Mouse (Mus musculus) heart, adult 2 months (tissue): Measurements from ENCODE around the gene Gcnt2. TPM values are rescaled to one million over a fixed set of nuclear protein-coding genes. Genes with fewer than 3 reads are reported as not detected.
"Not testable (repeated sequence)": the region's sequence is repeated elsewhere in the genome, so short reads cannot be mapped to it uniquely, and the experiment has no call there.

Source experiments
- DNase-seq, 2 experiments: peaks; one replicate each; pipeline ENCODE4 v3.0.0; 2021
- H3K27ac ChIP-seq: fragments of 200-600 bp; 2 replicates; pipeline ENCODE4 v1.8.1; 2022
- H3K27me3 ChIP-seq: fragments of 200-500 bp; 2 replicates; pipeline ENCODE4 v1.6.1; 2012; ENCODE audit warnings: mild to moderate bottlenecking, low read length, inconsistent platforms, mixed read lengths; ENCODE audit not compliant: control insufficient read depth, insufficient read depth
- H3K36me3 ChIP-seq: fragments of 200-500 bp; 2 replicates; pipeline ENCODE4 v1.6.1; 2012; ENCODE audit warnings: low read length, inconsistent platforms; ENCODE audit not compliant: control insufficient read depth, insufficient read depth
- H3K4me1 ChIP-seq: fragments of 200-500 bp; 2 replicates; pipeline ENCODE4 v1.6.1; 2011; ENCODE audit warnings: low read length; ENCODE audit not compliant: control insufficient read depth, insufficient read depth
- H3K4me3 ChIP-seq: fragments of 200-600 bp; 2 replicates; pipeline ENCODE4 v1.8.1; 2022
- H3K79me2 ChIP-seq: fragments of 200-500 bp; replicated peaks from 2 replicates; pipeline ENCODE4 v1.6.1; 2012; ENCODE audit warnings: mild to moderate bottlenecking, inconsistent platforms, low read length, moderate library complexity, mixed read lengths; ENCODE audit not compliant: control insufficient read depth, insufficient read depth
- H3K9ac ChIP-seq: fragments of 200-500 bp; 2 replicates; pipeline ENCODE4 v1.6.1; 2012; ENCODE audit warnings: low read depth, mild to moderate bottlenecking, control low read depth, inconsistent platforms, low read length, mixed read lengths
- CTCF ChIP-seq: fragments of 200-600 bp; IDR thresholded peaks from 2 replicates; pipeline ENCODE4 v1.8.1; 2022; ENCODE audit warnings: antibody characterized with exemption, mild to moderate bottlenecking, moderate library complexity
- EP300 ChIP-seq: fragments of 200-500 bp; IDR thresholded peaks from 2 replicates; pipeline ENCODE4 v1.6.1; 2011; ENCODE audit warnings: low read depth, low read length, control low read depth; ENCODE audit not compliant: insufficient read depth
- POLR2A ChIP-seq: fragments of 200-500 bp; IDR thresholded peaks from 2 replicates; pipeline ENCODE4 v1.6.1; 2011; ENCODE audit warnings: mild to moderate bottlenecking, low read depth, low read length, control low read depth; ENCODE audit not compliant: insufficient read depth
- WGBS: fragments of 180-500 bp; shearing (Covaris S2); methylation state at CpG from one replicate; pipeline ENCODE4 v1.1.7; 2018; 5-methylcytosine and 5-hydroxymethylcytosine counted together
- intact Hi-C: fragments of 180-260 bp; cut with DNase I; formaldehyde crosslinking; loops from one replicate; pipeline ENCODE4 v1.15.1; 2025
- polyA plus RNA-seq: library from polyadenylated mRNA; depleted of rRNA; stranded (reverse); fragments of >200 nt; gene quantifications from 2 replicates; pipeline ENCODE4 v1.2.3, GENCODE M21; 2012
- total RNA-seq, 2 experiments: library from RNA; stranded (reverse); gene quantifications; 2 replicates each; pipeline ENCODE4 v1.2.3; 2021

Gene Gcnt2
- total and polyA plus RNA-seq, 3 experiments, result 2.7 to 10.4 (median 8.5) TPM

DNA sequence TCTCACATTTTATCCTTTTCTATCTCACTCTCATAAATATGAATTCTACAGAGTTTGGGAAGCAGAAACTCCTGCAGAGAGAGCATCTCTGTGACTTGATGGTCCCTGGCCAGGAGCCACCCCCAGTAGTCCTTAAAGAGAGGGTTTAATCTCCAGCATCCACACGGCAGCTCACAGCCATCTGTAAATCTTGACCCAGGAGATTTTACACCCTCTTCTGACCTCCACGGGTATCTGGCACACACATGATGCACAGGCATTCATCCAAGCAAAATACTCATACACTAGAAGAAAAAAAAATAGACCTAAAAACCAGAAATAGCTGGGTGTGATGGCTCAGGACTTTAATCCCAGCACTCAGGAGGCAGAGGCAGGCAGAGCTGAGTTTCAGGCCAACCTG, 128.9 kb downstream of the Gcnt2 start:
- DNase-seq, result no peak
- H3K4me1 ChIP-seq, result no peaks in the 10 kb centered on the region
- no peaks in the 10 kb centered on the region for H3K36me3 ChIP-seq
- no peaks in the 10 kb centered on the region for H3K79me2 ChIP-seq
- no peaks in the 10 kb centered on the region for H3K27me3 ChIP-seq
- WGBS, result 22% methylated on average over 2 of the region's 2 CpGs
- intact Hi-C loops, result no loop called here
- no peak overlapping the region for H3K9ac ChIP-seq
- H3K27ac ChIP-seq, result no peak overlapping the region
- no peak overlapping the region for H3K4me3 ChIP-seq
- TF ChIP-seq POLR2A (no peak), CTCF (no peak), EP300 (no peak)

DNA sequence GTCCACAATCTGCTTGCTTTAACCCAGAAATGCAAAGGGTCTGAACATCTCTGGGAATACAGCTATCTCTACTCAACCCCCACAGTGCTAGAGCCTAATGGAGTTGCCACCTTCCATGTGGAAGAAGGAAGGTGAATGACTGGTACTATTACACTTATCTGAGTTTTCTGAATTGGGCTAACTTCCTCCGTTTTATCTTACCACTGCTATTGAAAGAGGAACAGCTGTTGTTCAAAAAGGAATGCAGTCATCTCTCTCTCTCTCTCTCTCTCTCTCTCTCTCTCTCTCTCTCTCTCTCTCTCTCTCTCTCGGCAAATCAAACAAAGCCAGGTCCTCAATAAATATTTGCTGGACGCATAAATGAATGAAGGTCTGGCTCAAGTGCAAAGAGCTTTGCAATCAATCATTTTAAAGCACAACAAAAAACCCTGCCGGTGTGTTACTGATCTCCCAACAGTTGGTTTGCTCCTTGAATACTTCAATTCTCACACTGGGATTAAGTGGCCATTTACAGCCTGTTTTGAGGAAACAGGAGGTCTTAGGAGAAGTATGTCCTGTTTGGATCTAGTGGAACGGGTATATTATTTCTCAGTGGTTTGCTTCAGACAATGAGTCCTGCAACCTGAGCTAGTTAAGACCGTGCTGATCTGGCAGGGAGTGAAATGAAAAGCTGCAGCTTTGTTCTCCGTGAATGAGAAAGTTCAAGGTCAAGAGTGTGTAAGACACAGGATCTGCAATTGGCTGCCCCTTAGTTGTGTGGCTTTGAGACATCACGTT, 135.1 kb downstream of the Gcnt2 start:
- H3K27me3 ChIP-seq, result no peaks in the 10 kb centered on the region
- no peak overlapping the region for H3K9ac ChIP-seq
- H3K27ac ChIP-seq, result no peak overlapping the region
- no peak overlapping the region for H3K4me3 ChIP-seq
- WGBS, result 19% methylated on average over 8 of the region's 8 CpGs
- no peaks in the 10 kb centered on the region for H3K36me3 ChIP-seq
- H3K4me1 ChIP-seq, result no peaks in the 10 kb centered on the region
- TF ChIP-seq EP300 (no peak), POLR2A (no peak), CTCF (no peak)
- H3K79me2 ChIP-seq, result no peaks in the 10 kb centered on the region
- intact Hi-C loops, result no loop called here
- no peak for DNase-seq

DNA sequence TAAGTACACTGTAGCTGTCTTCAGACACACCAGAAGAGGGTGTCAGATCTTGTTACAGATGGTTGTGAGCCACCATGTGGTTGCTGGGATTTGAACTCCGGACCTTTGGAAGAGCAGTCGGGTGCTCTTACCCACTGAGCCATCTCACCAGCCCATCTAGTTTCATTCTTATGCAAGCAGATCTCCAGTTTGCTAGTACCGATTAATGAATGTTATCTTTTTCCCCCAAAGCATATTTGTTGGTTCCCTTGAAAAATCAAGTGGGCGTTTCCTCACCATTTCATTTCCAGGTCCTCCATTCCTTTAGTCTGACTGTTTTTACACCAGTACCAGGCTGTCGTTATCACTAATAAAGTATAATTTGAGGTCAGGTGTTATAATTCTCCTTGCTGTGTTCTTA, 139.0 kb downstream of the Gcnt2 start:
- H3K79me2 ChIP-seq, H3K9ac ChIP-seq, H3K4me3 ChIP-seq, H3K36me3 ChIP-seq, H3K27me3 ChIP-seq, H3K4me1 ChIP-seq, DNase-seq, H3K27ac ChIP-seq, intact Hi-C loops: not testable (repeated sequence)
- WGBS, result 92% methylated on average over 5 of the region's 5 CpGs

DNA sequence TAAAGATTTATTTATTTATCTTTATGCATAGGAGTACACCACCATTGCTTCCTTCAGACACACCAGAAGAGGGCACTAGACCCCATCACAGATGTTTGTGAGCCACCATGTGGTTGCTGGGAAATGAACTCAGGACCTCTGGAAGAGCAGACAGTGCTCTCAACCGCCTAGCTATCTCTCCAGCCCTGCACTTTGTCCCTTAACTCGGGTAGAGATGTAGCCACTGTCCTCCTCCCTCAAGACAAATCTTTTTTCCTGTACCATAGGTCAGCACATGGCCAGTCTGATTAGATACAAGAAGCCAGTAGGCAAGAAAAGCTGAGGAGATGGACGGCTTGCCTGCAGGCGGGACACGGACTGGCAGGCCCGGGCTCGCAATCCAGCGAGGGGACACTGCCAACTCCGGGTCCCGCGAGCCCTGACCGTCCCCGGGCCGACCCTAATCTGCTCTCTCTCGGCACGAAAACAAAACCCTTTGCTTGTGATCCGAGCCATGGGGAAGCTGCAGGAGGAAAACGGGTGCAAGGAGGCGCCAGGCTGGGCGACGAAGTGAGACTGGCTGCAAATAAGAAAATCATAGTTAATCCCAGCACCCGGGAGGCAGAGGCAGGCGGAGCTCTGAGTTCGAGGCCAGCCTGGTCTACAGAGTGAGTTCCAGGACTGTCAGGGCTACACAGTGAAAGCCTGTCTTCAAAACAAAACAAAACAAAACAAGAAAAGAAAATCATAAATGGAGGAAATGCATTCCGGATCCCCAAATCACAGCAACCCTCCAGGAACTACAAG, 140.8 kb downstream of the Gcnt2 start:
- DNase-seq, result peak; percentile 46 to 66
- Histone ChIP-seq H3K36me3 (no peaks in the 10 kb centered on the region), H3K4me1 (peaks cover 4% of the 10 kb centered on the region), H3K79me2 (0 out of 2 replicates have a peak, but pooled peaks cover 1% of the 10 kb centered on the region), H3K4me3 (peak overlapping the region; percentile 92), H3K9ac (peak overlapping the region; percentile 64), H3K27ac (peak overlapping the region; percentile 99), H3K27me3 (no peaks in the 10 kb centered on the region)
- TF ChIP-seq CTCF, result peak; percentile 60
- no peak; the same call in 1 of the 2 replicates for TF ChIP-seq POLR2A
- TF ChIP-seq EP300, result no peak
- intact Hi-C loops, result no loop called here
- WGBS, result under 1% methylated on average over 25 of the region's 25 CpGs

DNA sequence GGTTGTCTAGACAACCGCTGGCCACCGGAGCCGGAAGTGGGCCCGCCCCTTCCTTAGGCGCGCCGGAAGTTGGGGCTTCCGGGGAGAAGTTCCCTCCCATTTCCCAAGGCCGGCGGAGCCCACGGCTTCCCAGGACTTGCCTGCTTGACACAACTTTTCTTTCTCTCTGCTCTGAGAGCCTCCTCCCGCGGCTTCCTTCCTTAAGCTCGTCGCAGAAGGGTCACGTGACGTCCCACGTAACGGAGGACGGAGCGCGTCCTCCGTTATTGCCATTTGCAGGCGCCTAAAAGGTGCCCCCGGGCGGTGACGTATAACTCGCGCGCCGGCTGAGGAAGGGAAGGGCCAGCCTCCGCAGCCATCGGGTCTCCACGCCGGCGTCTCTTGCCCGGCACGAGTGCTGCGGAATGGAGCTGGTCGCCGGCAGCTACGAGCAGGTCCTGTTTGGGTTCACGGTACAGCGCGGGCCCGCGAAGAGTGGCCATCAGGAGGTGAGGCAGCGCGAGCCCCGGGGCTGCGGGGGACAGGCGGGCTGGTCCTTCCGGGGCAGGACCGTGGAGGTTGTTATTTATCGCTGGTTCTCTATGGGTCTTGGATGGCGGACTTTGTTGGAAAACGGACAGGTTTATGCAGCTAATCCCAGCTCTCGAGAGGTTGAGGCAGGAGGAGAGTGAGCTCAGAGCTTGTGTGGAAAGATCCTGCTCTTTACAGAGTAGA, 141.5 kb downstream of the Gcnt2 start, which contains the start of gene Pak1ip1:
Gene Pak1ip1 (plus strand): TSS at position 98 of the 714 bp plus-strand sequence.
- DNase-seq, result peak; percentile 95 to 96
- WGBS, result under 1% methylated on average over 58 of the region's 58 CpGs
- intact Hi-C loops, result loop anchor here (1.0 kb wide), 1 partner anchor 15 kb away; the partner anchor contains the start of gene Tmem14c
- Histone ChIP-seq H3K27me3 (no peaks in the 10 kb centered on the region), H3K4me1 (peaks cover 4% of the 10 kb centered on the region), H3K4me3 (peak within 1 kb of the TSS; percentile 92), H3K36me3 (no peaks in the 10 kb centered on the region), H3K9ac (peak within 1 kb of the TSS; percentile 90), H3K27ac (peak within 1 kb of the TSS; percentile 99), H3K79me2 (0 out of 2 replicates have a peak, but pooled peaks cover 1% of the 10 kb centered on the region)
- TF ChIP-seq CTCF, result no peak
- TF ChIP-seq POLR2A, result peak; percentile 67; the same call in 1 of the 2 replicates
- TF ChIP-seq EP300, result peak; percentile 55; the same call in 1 of the 2 replicates

- H3K79me2 ChIP-seq, result 0 out of 2 replicates have a peak, but pooled peaks cover 1% of the 10 kb centered on the region
- peak overlapping the region; percentile 92 for H3K4me3 ChIP-seq
- peaks cover 4% of the 10 kb centered on the region for H3K4me1 ChIP-seq
- TF ChIP-seq EP300 (no peak), POLR2A (no peak), CTCF (no peak)
- intact Hi-C loops, result no loop called here
- no peaks in the 10 kb centered on the region for H3K36me3 ChIP-seq
- H3K27me3 ChIP-seq, result no peaks in the 10 kb centered on the region
- WGBS, result 70% methylated on average over 5 of the region's 5 CpGs
- no peak for DNase-seq
- H3K27ac ChIP-seq, result no peak overlapping the region; the same call in 1 of the 2 replicates
- no peak overlapping the region for H3K9ac ChIP-seq
These were observed 142.4 kb downstream of the Gcnt2 start for GRCm38 (mm10) chr13:41002001-41002400.
